Mouse (Mus musculus): ENCODE data around the gene Arsb.

Arsb gene

GRCm38 (mm10) chr13:93771588-93772278 is at the start of gene Arsb:
Gene Arsb, plus strand, starts transcription at chr13:93771630.
- in situ Hi-C loops (cut with MseI, MboI) = no loop called here

GRCm38 (mm10) chr13:93721916-93722315 is 49.5 kb upstream of the Arsb start:
- in situ Hi-C loops (cut with MseI, MboI) = no loop called here

GRCm38 (mm10) chr13:93723455-93723854 is 48.0 kb upstream of the Arsb start:
- in situ Hi-C loops (cut with MseI, MboI) = no loop called here

GRCm38 (mm10) chr13:93724206-93724605 is 47.2 kb upstream of the Arsb start:
- in situ Hi-C loops (cut with MseI, MboI) = no loop called here

GRCm38 (mm10) chr13:93735131-93735636 is 36.2 kb upstream of the Arsb start:
- in situ Hi-C loops (cut with MseI, MboI) = no loop called here

GRCm38 (mm10) chr13:93744118-93744517 is 27.3 kb upstream of the Arsb start:
- in situ Hi-C loops (cut with MseI, MboI) = no loop called here

- in situ Hi-C loops (cut with MseI, MboI) = no loop called here
These were observed 18.6 kb upstream of the Arsb start for GRCm38 (mm10) chr13:93752597-93753400.

- in situ Hi-C loops (cut with MseI, MboI) = no loop called here
These were observed 16.3 kb upstream of the Arsb start for GRCm38 (mm10) chr13:93755084-93755483.

GRCm38 (mm10) chr13:93756674-93757073 is 14.8 kb upstream of the Arsb start:
- in situ Hi-C loops (cut with MseI, MboI) = no loop called here

- in situ Hi-C loops (cut with MseI, MboI) = no loop called here
These were observed 13.9 kb upstream of the Arsb start for GRCm38 (mm10) chr13:93757514-93757913.

GRCm38 (mm10) chr13:93758149-93758898 is 13.1 kb upstream of the Arsb start:
- in situ Hi-C loops (cut with MseI, MboI) = no loop called here

- in situ Hi-C loops (cut with MseI, MboI) = no loop called here
These were observed 9.6 kb upstream of the Arsb start for GRCm38 (mm10) chr13:93761831-93762230.

- in situ Hi-C loops (cut with MseI, MboI) = no loop called here
These were observed 8.6 kb upstream of the Arsb start for GRCm38 (mm10) chr13:93762879-93763278.

- in situ Hi-C loops (cut with MseI, MboI) = no loop called here
These were observed 7.0 kb upstream of the Arsb start for GRCm38 (mm10) chr13:93764321-93764973.

- in situ Hi-C loops (cut with MseI, MboI) = no loop called here
These were observed 321 bp upstream of the Arsb start for GRCm38 (mm10) chr13:93771031-93771587.

- in situ Hi-C loops (cut with MseI, MboI) = no loop called here
These were observed 828 bp downstream of the Arsb start for GRCm38 (mm10) chr13:93772279-93772636.

GRCm38 (mm10) chr13:93772861-93773260 is 1.4 kb downstream of the Arsb start:
- in situ Hi-C loops (cut with MseI, MboI) = no loop called here

- in situ Hi-C loops (cut with MseI, MboI) = no loop called here
These were observed 2.4 kb downstream of the Arsb start for GRCm38 (mm10) chr13:93773704-93774315.

GRCm38 (mm10) chr13:93782823-93783222 is 11.4 kb downstream of the Arsb start:
- in situ Hi-C loops (cut with MseI, MboI) = no loop called here

- in situ Hi-C loops (cut with MseI, MboI) = no loop called here
These were observed 13.9 kb downstream of the Arsb start for GRCm38 (mm10) chr13:93785329-93785728.

GRCm38 (mm10) chr13:93786051-93786450 is 14.6 kb downstream of the Arsb start:
- in situ Hi-C loops (cut with MseI, MboI) = no loop called here
